Mouse (Mus musculus) heart, embryonic 16.5 days (tissue): ENCODE results near the gene Fem1b. TPM values are rescaled to one million over a fixed set of nuclear protein-coding genes. Genes with fewer than 3 reads are reported as not detected.
A peak's percentile ranks its signal among the peaks of the same experiment; 100 is the strongest.
"Not testable (repeated sequence)": the region's sequence is repeated elsewhere in the genome, so short reads cannot be mapped to it uniquely, and the experiment has no call there.

Experiments
- ATAC-seq: fragments of 200-750 bp; cut with Nextera tagmentation; replicated peaks from 2 replicates; pipeline ENCODE4 v1.8.0; 2017; ENCODE audit warnings: moderate number of reproducible peaks; ENCODE audit not compliant: insufficient read depth, low FRiP score; ENCODE audit errors: extremely low read depth
- H3K27ac ChIP-seq: fragments of 300-500 bp; sonication (generic); 2 replicates; pipeline ENCODE4 v1.5.1; 2014; ENCODE audit warnings: mild to moderate bottlenecking, low read length, control low read depth, moderate library complexity
- H3K27me3 ChIP-seq: fragments of 300-500 bp; sonication (generic); 2 replicates; pipeline ENCODE4 v1.6.1; 2014; ENCODE audit warnings: low read length, mixed read lengths; ENCODE audit not compliant: control insufficient read depth, insufficient read depth
- H3K36me3 ChIP-seq: fragments of 300-500 bp; sonication (generic); 2 replicates; pipeline ENCODE4 v1.6.1; 2014; ENCODE audit not compliant: control insufficient read depth, insufficient read depth
- H3K4me1 ChIP-seq: fragments of 300-500 bp; sonication (generic); 2 replicates; pipeline ENCODE4 v1.6.1; 2014; ENCODE audit warnings: low read length, mixed read lengths; ENCODE audit not compliant: control insufficient read depth, insufficient read depth
- H3K4me2 ChIP-seq: fragments of 300-500 bp; sonication (generic); 2 replicates; pipeline ENCODE4 v1.6.1; 2014; ENCODE audit warnings: low read depth, mild to moderate bottlenecking, control low read depth, low read length
- H3K4me3 ChIP-seq: fragments of 300-500 bp; sonication (generic); 2 replicates; pipeline ENCODE4 v1.5.1; 2014; ENCODE audit warnings: mild to moderate bottlenecking, control low read depth, low read length
- H3K9ac ChIP-seq: fragments of 300-500 bp; sonication (generic); 2 replicates; pipeline ENCODE4 v1.6.1; 2014; ENCODE audit warnings: low read length, control low read depth
- H3K9me3 ChIP-seq: fragments of 300-500 bp; sonication (generic); replicated peaks from 2 replicates; pipeline ENCODE4 v1.6.1; 2016; ENCODE audit warnings: low read length; ENCODE audit not compliant: control insufficient read depth
- WGBS: fragments of 180-500 bp; shearing (Covaris S2); extraction: QIAGEN DNeasy Blood & Tissue Kit; methylation state at CpG from one replicate; pipeline ENCODE4 v1.1.7; 2014; 5-methylcytosine and 5-hydroxymethylcytosine counted together
- polyA plus RNA-seq: library from polyadenylated mRNA; unstranded; fragments of >200 nt; fragmentation: Nextera tagmentation; extraction: Ambion mirVana; gene quantifications from 2 replicates; pipeline ENCODE4 v1.2.1, GENCODE M21; 2015

The Fem1b gene
- 12.1 and 13.4 TPM in 2 replicates for polyA plus RNA-seq

- Histone ChIP-seq H3K9me3 (no peaks in the 10 kb centered on the region), H3K9ac (peak within 1 kb of the TSS; percentile 93), H3K4me3 (peak within 1 kb of the TSS; percentile 86), H3K4me2 (peak within 1 kb of the TSS; percentile 94), H3K36me3 (no peaks in the 10 kb centered on the region; the same call in 1 of the 2 replicates), H3K27me3 (no peaks in the 10 kb centered on the region), H3K4me1 (peaks cover 22% of the 10 kb centered on the region), H3K27ac (peak within 1 kb of the TSS; percentile 95)
- peak; percentile 90 for ATAC-seq
- under 1% methylated on average over 58 of the region's 68 CpGs for WGBS
Observed at GRCm38 (mm10) chr9:62811516-62812121, at the start of gene Fem1b. Gene Fem1b, minus strand, starts transcription at chr9:62811934.

DNA sequence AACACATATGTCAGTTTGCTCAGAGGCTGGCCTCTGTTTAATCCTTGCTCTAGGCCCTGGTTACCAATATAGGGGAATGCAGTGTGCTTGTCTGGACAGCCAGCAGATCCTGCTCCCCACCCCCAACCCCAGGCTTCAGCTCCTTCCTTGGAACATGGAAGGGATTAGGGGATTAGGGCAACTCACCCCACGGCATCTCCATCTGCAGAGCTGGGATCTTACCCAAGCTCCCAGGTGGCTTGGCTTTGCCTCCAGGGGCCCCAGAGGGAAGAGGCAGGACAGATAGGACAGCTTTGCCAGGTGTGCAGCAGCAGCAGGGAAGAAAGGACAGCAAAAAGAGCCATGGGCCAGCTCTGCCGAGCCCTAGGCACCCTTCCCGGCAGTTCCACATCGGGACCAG lies 49.1 kb upstream of the Fem1b start:
- ATAC-seq, result no peak
- no peak overlapping the region for H3K27ac ChIP-seq
- no peaks in the 10 kb centered on the region for H3K27me3 ChIP-seq
- no peak overlapping the region for H3K4me3 ChIP-seq
- no peaks in the 10 kb centered on the region for H3K36me3 ChIP-seq
- H3K9ac ChIP-seq, result no peak overlapping the region
- no peaks in the 10 kb centered on the region for H3K9me3 ChIP-seq
- WGBS, result 64% methylated on average over 4 of the region's 4 CpGs
- peaks cover 7% of the 10 kb centered on the region for H3K4me1 ChIP-seq
- H3K4me2 ChIP-seq, result no peak overlapping the region

DNA sequence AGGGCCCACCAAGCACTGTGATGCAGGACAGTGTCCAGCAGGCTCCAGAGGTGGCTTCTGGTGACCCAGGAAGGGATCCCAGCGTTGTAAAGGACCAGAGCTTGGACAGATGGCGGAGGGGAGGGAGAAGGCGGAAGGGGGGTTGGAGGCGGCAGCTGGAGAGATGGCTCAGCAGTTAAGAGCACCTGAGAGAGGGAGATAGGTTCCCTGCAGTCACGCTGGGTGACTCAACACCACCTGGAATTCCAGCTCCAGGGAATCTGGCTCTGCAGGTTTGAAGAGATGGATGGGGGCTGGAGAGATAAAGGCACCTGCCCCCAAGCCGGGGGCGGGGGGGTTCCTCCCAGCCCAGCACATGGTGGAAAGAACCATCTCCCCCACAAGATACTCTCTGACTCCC lies 48.4 kb upstream of the Fem1b start:
- 52% methylated on average over 6 of the region's 7 CpGs for WGBS
- not testable (repeated sequence) for H3K27me3 ChIP-seq, H3K27ac ChIP-seq, H3K36me3 ChIP-seq, H3K9me3 ChIP-seq, ATAC-seq, H3K4me3 ChIP-seq, H3K4me2 ChIP-seq, H3K9ac ChIP-seq, H3K4me1 ChIP-seq

DNA sequence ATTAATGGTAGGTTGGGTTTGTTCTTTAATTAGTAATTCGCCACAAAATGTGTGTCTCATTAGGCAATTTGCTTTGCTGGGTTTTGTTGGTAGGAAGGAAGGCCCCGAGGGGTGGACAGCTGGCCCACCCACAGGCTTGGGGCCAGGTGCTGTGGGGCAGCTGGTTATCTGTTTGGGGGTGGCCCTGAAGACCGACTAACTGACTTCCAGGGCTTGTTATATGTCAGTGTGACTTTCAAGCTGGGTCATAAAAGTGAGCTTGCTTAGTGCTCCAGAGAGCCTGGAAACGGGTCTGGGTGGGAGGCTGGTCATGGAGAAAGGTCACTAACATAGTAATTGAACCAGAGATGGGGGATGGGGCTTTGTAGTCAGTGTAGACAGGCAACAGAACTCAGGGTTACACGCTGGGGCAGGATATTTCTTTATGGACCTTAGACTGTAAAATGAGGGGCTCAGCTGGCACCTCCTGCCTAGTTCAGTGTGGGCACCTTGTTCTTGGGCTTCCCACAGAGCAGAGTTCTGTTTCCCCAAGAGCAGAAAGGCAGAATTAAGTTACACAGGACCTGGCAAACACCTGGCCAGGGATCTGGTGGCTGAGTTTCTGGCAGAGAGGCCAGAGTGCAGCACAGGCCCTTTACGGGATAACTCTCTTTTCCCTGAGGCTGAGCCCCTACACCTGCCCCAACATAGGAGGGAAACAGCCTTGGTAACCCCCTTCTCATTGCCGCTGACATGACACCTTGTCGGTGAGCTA lies 46.7 kb upstream of the Fem1b start:
- H3K4me2 ChIP-seq, result peak overlapping the region; percentile 40; the same call in 1 of the 2 replicates
- H3K4me1 ChIP-seq, result peaks cover 10% of the 10 kb centered on the region
- H3K9ac ChIP-seq, result 0 out of 2 replicates have a peak overlapping the region, but pooled peaks have one; percentile 47
- no peak overlapping the region for H3K4me3 ChIP-seq
- no peaks in the 10 kb centered on the region for H3K9me3 ChIP-seq
- H3K27me3 ChIP-seq, result no peaks in the 10 kb centered on the region
- H3K27ac ChIP-seq, result no peak overlapping the region
- no peak for ATAC-seq
- no peaks in the 10 kb centered on the region for H3K36me3 ChIP-seq
- WGBS, result 68% methylated on average over 8 of the region's 8 CpGs

GRCm38 (mm10) chr9:62857719-62858261 lies 46.1 kb upstream of the Fem1b start, which contains the start of gene Calml4:
Gene Calml4, plus strand, starts transcription at chr9:62858080.
- H3K4me3 ChIP-seq, result 0 out of 2 replicates have a peak within 1 kb of the TSS, but pooled peaks have one; percentile 11
- H3K4me1 ChIP-seq, result peaks cover 10% of the 10 kb centered on the region
- H3K9ac ChIP-seq, result 0 out of 2 replicates have a peak within 1 kb of the TSS, but pooled peaks have one; percentile 47
- H3K27me3 ChIP-seq, result no peaks in the 10 kb centered on the region
- no peak within 1 kb of the TSS for H3K27ac ChIP-seq
- peak within 1 kb of the TSS; percentile 40; the same call in 1 of the 2 replicates for H3K4me2 ChIP-seq
- ATAC-seq, result peak; percentile 61; the same call in 1 of the 2 replicates
- 50% methylated on average over 20 of the region's 20 CpGs for WGBS
- H3K36me3 ChIP-seq, result no peaks in the 10 kb centered on the region
- H3K9me3 ChIP-seq, result no peaks in the 10 kb centered on the region

DNA sequence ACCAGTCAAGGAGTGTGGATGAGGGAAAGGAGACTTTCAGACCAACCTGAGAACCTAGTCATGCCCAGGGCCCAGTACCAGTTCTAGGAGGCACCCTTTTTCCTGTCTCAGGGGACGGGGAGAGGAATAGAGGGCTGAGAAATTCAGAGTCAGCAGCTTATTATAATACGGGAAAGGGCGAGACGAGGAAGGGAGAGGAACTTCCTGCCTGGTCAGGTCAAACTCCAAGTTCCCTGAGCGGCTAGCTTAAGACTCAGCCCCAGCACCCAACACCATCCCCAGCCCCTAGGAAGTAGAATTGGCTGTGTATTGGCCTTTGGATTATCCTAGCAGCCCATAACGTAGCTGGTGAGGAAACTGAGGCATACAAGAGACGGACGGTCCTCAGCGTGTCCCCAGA lies 45.5 kb upstream of the Fem1b start:
- Histone ChIP-seq H3K27ac (no peak overlapping the region), H3K4me3 (no peak overlapping the region), H3K4me2 (no peak overlapping the region), H3K27me3 (no peaks in the 10 kb centered on the region), H3K4me1 (peaks cover 10% of the 10 kb centered on the region), H3K9me3 (no peaks in the 10 kb centered on the region), H3K36me3 (no peaks in the 10 kb centered on the region), H3K9ac (no peak overlapping the region)
- 69% methylated on average over 9 of the region's 9 CpGs for WGBS
- no peak for ATAC-seq

DNA sequence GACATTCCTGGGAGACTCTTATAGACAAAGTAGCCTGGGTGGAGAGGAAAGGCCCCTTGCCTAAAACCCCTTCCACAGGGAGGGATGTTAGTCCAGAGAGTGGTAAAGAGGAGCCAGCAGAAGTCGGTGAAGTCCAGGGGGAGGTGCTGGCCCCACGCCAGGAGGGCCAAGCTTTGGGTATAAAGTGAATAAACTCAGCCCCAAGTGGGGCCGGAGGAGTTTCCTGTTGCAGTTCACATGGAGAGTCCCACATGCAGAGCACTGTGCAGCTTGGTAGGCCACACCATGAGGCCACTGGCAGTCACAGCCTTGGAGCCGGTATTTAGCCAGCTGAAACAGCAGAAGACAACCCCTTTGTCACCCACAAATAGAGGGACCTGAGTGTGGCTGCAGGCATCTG lies 42.7 kb upstream of the Fem1b start:
- peaks cover 10% of the 10 kb centered on the region for H3K4me1 ChIP-seq
- H3K27ac ChIP-seq, result no peak overlapping the region
- no peaks in the 10 kb centered on the region for H3K9me3 ChIP-seq
- 42% methylated on average over 4 of the region's 4 CpGs for WGBS
- H3K36me3 ChIP-seq, result peaks cover 4% of the 10 kb centered on the region; the same call in 1 of the 2 replicates
- ATAC-seq, result no peak
- H3K27me3 ChIP-seq, result no peaks in the 10 kb centered on the region
- H3K4me3 ChIP-seq, result no peak overlapping the region
- H3K9ac ChIP-seq, result no peak overlapping the region
- no peak overlapping the region for H3K4me2 ChIP-seq

- ATAC-seq, result no peak
- H3K36me3 ChIP-seq, result peaks cover 4% of the 10 kb centered on the region; the same call in 1 of the 2 replicates
- H3K27ac ChIP-seq, result no peak overlapping the region
- no peaks in the 10 kb centered on the region for H3K9me3 ChIP-seq
- 84% methylated on average over 2 of the region's 2 CpGs for WGBS
- no peak overlapping the region for H3K4me2 ChIP-seq
- H3K9ac ChIP-seq, result no peak overlapping the region
- 0 out of 2 replicates have a peak, but pooled peaks cover 2% of the 10 kb centered on the region for H3K4me1 ChIP-seq
- no peak overlapping the region for H3K4me3 ChIP-seq
- H3K27me3 ChIP-seq, result no peaks in the 10 kb centered on the region
Observed at GRCm38 (mm10) chr9:62851571-62851970, 39.8 kb upstream of the Fem1b start.

DNA sequence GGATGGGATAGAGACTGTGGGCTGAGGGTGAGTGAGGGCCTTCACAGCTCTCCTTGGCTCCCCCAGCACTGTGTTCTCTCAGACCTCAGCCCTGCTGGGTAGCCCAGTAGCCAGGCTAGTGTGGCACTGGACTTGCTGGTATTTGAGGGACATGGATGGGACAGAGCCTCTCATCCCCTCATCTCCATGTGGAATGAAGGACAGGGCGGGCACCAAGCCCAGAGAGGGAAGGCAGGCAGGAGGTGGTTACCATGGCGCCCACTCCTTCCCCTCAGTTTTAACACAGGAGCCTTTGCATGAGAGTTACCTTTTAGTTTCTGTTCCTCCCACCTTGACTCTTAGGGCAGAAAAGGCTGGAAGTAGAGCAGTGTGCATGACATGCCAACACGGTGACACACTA lies 36.9 kb upstream of the Fem1b start:
- ATAC-seq, result no peak
- H3K4me2 ChIP-seq, result no peak overlapping the region
- no peaks in the 10 kb centered on the region for H3K27me3 ChIP-seq
- no peak overlapping the region for H3K27ac ChIP-seq
- H3K36me3 ChIP-seq, result peaks cover 4% of the 10 kb centered on the region; the same call in 1 of the 2 replicates
- no peak overlapping the region for H3K9ac ChIP-seq
- no peak overlapping the region for H3K4me3 ChIP-seq
- H3K9me3 ChIP-seq, result no peaks in the 10 kb centered on the region
- WGBS, result 93% methylated on average over 3 of the region's 3 CpGs
- H3K4me1 ChIP-seq, result no peaks in the 10 kb centered on the region
